Mouse (Mus musculus) neural tube, embryonic 12.5 days (tissue): ENCODE results near the gene Nol3. TPM values are rescaled to one million over a fixed set of nuclear protein-coding genes. Genes with fewer than 3 reads are reported as not detected.
"Not testable (repeated sequence)": the region's sequence is repeated elsewhere in the genome, so short reads cannot be mapped to it uniquely, and the experiment has no call there.

ENCODE experiments used
- ATAC-seq: fragments of 200-750 bp; cut with Nextera tagmentation; 2 replicates; pipeline ENCODE4 v1.8.0; 2017; ENCODE audit warnings: low read depth, mild to moderate bottlenecking, moderate TSS enrichment, moderate library complexity; ENCODE audit not compliant: low FRiP score
- H3K27ac ChIP-seq: fragments of 300-500 bp; sonication (generic); 2 replicates; pipeline ENCODE4 v1.5.1; 2016
- H3K27me3 ChIP-seq: fragments of 300-500 bp; sonication (generic); replicated peaks from 2 replicates; pipeline ENCODE4 v1.6.1; 2016; ENCODE audit warnings: mild to moderate bottlenecking
- H3K36me3 ChIP-seq: fragments of 300-500 bp; sonication (generic); 2 replicates; pipeline ENCODE4 v1.6.1; 2016; ENCODE audit warnings: mild to moderate bottlenecking
- H3K4me1 ChIP-seq: fragments of 300-500 bp; sonication (generic); 2 replicates; pipeline ENCODE4 v1.6.1; 2016
- H3K4me2 ChIP-seq: fragments of 300-500 bp; sonication (generic); replicated peaks from 2 replicates; pipeline ENCODE4 v1.6.1; 2016; ENCODE audit warnings: mild to moderate bottlenecking
- H3K4me3 ChIP-seq: fragments of 300-500 bp; sonication (generic); 2 replicates; pipeline ENCODE4 v1.5.1; 2016
- H3K9ac ChIP-seq: fragments of 300-500 bp; sonication (generic); 2 replicates; pipeline ENCODE4 v1.6.1; 2016; ENCODE audit warnings: mild to moderate bottlenecking
- H3K9me3 ChIP-seq: fragments of 300-500 bp; sonication (generic); 2 replicates; pipeline ENCODE4 v1.6.1; 2016; ENCODE audit warnings: mild to moderate bottlenecking
- WGBS: fragments of 180-500 bp; shearing (Covaris S2); methylation state at CpG from one replicate; pipeline ENCODE4 v1.1.7; 2016; 5-methylcytosine and 5-hydroxymethylcytosine counted together
- polyA plus RNA-seq: library from polyadenylated mRNA; unstranded; fragments of >200 nt; fragmentation: Nextera tagmentation; extraction: Ambion mirVana; gene quantifications from 2 replicates; pipeline ENCODE4 v1.2.1, GENCODE M21; 2016

Gene Nol3
- polyA plus RNA-seq, 1 experiment from 2014 or later = 4.3 TPM

DNA sequence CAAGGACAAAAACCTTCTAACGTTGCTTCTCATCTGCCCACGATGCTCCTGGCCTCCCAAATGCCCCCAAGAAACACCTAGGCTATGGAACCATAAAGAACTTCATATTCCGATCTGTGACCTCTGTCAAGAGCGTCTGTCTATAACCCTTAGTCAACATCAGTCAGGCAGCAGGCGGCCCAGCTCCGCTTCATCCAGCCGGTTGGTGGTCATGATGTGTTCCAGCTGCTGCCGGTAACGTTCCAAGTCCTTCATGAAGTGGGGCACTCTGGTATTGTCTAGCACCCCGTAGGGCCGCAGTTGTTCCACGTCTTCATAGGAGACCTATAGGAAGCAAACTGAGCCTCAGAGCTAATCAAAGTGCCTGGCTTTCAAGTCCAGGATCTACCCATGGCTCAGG lies 5.9 kb downstream of the Nol3 start:
- Histone ChIP-seq H3K4me2 (no peak overlapping the region), H3K36me3 (peaks cover 48% of the 10 kb centered on the region), H3K9me3 (no peaks in the 10 kb centered on the region), H3K27me3 (peaks cover 53% of the 10 kb centered on the region), H3K27ac (no peak overlapping the region), H3K4me1 (peaks cover 14% of the 10 kb centered on the region), H3K4me3 (no peak overlapping the region), H3K9ac (no peak overlapping the region)
- 88% methylated on average over 12 of the region's 12 CpGs for WGBS
- ATAC-seq = no peak

DNA sequence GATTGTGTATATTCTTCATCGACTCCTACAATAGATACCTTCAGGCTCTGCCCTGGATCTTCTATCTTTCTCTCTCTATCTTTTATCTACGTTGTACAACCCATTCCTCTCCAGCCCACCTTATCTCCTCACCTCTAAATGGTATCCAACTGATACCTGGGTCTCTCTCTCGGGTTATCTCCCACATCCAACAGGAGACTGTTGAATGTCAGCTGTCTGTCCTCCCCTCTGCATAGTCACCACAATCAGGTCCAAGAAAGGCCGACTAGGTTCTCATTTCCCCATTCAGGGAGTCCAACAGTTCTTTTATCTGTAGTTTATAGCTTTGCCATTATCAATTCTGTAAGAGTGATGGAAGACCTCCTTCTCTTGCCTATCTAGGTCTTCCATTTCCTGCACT lies 6.3 kb downstream of the Nol3 start:
- Histone ChIP-seq H3K4me2 (no peak overlapping the region), H3K36me3 (peaks cover 48% of the 10 kb centered on the region), H3K27ac (no peak overlapping the region), H3K9me3 (no peaks in the 10 kb centered on the region), H3K27me3 (peaks cover 49% of the 10 kb centered on the region), H3K4me1 (peaks cover 16% of the 10 kb centered on the region), H3K4me3 (no peak overlapping the region), H3K9ac (no peak overlapping the region)
- no peak for ATAC-seq
- WGBS = 86% methylated on average over 4 of the region's 4 CpGs

GRCm38 (mm10) chr8:105283074-105283473 lies 7.1 kb downstream of the Nol3 start:
- H3K9me3 ChIP-seq = no peaks in the 10 kb centered on the region
- peak; percentile 37; the same call in 1 of the 2 replicates for ATAC-seq
- peaks cover 48% of the 10 kb centered on the region for H3K36me3 ChIP-seq
- no peak overlapping the region for H3K4me3 ChIP-seq
- H3K9ac ChIP-seq = no peak overlapping the region
- H3K27me3 ChIP-seq = peaks cover 41% of the 10 kb centered on the region
- peaks cover 17% of the 10 kb centered on the region for H3K4me1 ChIP-seq
- no peak overlapping the region for H3K27ac ChIP-seq
- H3K4me2 ChIP-seq = no peak overlapping the region
- 21% methylated on average over 23 of the region's 23 CpGs for WGBS

- Histone ChIP-seq H3K4me2 (peak overlapping the region; percentile 80; the same call in 1 of the 2 replicates), H3K27ac (no peak overlapping the region), H3K27me3 (peaks cover 23% of the 10 kb centered on the region), H3K4me1 (peaks cover 32% of the 10 kb centered on the region), H3K9ac (no peak overlapping the region), H3K36me3 (peaks cover 41% of the 10 kb centered on the region), H3K4me3 (no peak overlapping the region), H3K9me3 (no peaks in the 10 kb centered on the region)
- no peak for ATAC-seq
- WGBS = 43% methylated on average over 12 of the region's 12 CpGs
Observed at GRCm38 (mm10) chr8:105285514-105285913, 9.6 kb downstream of the Nol3 start.

DNA sequence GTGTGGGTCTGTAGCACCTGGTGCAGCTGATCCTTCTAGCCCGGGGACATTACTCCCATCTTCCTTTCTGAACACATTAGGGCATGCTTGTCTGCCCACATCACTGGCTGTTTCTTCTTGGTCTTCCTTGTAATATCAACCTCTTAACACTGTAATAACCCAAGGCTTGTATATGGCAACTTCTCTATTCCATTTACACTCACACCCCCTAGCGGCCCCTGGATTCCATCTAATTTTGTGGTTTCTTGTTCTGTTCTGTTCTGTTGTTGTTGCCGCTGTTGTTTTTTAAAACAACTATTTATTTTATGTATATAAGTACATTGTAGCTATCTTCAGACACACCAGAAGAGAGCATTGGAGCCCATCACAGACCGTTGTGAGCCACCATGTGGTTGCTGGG lies 11.0 kb downstream of the Nol3 start:
- Histone ChIP-seq H3K4me3 (no peak overlapping the region), H3K9ac (no peak overlapping the region), H3K4me1 (peaks cover 36% of the 10 kb centered on the region), H3K27ac (no peak overlapping the region), H3K36me3 (peaks cover 32% of the 10 kb centered on the region), H3K4me2 (peak overlapping the region; percentile 80), H3K27me3 (peaks cover 19% of the 10 kb centered on the region), H3K9me3 (no peaks in the 10 kb centered on the region)
- ATAC-seq = no peak
- 89% methylated on average over 4 of the region's 4 CpGs for WGBS

DNA sequence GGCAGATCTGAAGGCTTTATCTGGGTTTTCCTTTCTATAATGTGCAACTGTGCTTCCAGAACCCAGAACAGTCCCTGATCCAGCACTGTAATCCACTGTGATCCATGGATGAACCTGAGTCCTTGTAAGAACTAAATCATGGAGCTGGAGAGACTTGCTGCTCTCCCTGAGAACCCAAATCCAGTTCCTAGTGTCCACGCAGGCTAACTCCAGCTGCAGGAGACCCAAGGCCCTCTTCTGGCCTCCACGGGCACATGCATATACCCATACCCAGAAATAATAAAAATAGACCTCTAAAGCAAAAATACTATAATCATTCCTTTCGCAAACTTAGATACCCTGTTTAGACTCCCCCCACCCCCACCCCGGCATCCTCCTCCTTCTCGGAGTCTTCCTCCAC lies 12.3 kb downstream of the Nol3 start:
- no peak overlapping the region for H3K27ac ChIP-seq
- 88% methylated on average over 5 of the region's 5 CpGs for whole genome bisulfite sequencing

DNA sequence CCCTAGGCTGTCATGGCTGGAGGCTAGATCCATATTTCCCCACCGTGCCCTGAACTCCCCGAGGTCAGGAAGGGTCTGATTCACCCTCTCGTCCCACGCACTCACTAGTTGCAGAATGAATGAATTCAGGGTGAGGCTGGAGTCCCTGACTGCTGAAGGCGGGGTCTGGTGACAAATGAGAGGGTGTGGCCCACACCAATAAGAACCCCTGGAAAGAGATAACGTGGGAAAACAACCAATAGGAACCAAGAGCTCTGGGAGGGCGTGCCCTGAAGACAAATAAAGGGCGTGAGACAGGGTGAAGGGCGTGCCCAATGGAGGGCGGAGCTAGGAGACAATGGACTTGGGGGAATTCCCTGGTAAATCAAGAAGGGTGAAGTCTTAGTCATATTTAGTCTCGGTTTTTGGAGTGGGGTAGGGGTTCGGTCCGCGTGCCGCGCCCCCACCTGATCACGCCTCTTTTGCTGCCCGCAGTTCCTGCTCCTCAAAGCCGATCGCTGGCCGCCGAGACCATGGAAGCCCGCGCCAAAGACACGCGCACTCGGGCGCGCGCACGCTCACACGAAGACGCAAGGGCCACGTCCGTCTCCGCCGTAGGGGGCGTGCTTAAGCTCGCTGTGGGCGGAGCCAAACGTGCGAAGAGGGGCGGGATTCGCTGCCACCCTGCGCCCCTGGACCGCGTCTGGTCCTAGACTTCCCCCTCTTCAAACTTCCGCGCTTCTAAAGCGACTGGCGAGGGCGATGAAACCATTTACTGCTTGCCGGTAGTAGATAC lies 13.2 kb downstream of the Nol3 start:
- peak; percentile 94 for ATAC-seq
- H3K36me3 ChIP-seq = peaks cover 15% of the 10 kb centered on the region; the same call in 1 of the 2 replicates
- peak overlapping the region; percentile 41 for H3K9ac ChIP-seq
- peaks cover 36% of the 10 kb centered on the region for H3K4me1 ChIP-seq
- peak overlapping the region; percentile 42 for H3K4me3 ChIP-seq
- H3K4me2 ChIP-seq = peak overlapping the region; percentile 80
- no peaks in the 10 kb centered on the region for H3K9me3 ChIP-seq
- WGBS = under 1% methylated on average over 53 of the region's 53 CpGs
- H3K27ac ChIP-seq = peak overlapping the region; percentile 43
- H3K27me3 ChIP-seq = peaks cover 15% of the 10 kb centered on the region

More for the DNA sequence above, 12.3 kb downstream of the Nol3 start:
- no peak for ATAC-seq
- peaks cover 36% of the 10 kb centered on the region for H3K4me1 ChIP-seq
- H3K4me3 ChIP-seq = peak overlapping the region; percentile 42
- H3K4me2 ChIP-seq = peak overlapping the region; percentile 80
- no peaks in the 10 kb centered on the region for H3K9me3 ChIP-seq
- H3K9ac ChIP-seq = peak overlapping the region; percentile 41; the same call in 1 of the 2 replicates
- peaks cover 15% of the 10 kb centered on the region for H3K27me3 ChIP-seq
- peaks cover 20% of the 10 kb centered on the region for H3K36me3 ChIP-seq

- peaks cover 36% of the 10 kb centered on the region for H3K4me1 ChIP-seq
- H3K9ac ChIP-seq = peak within 1 kb of the TSS; percentile 41
- peaks cover 9% of the 10 kb centered on the region; the same call in 1 of the 2 replicates for H3K36me3 ChIP-seq
- ATAC-seq = peak; percentile 33
- H3K27me3 ChIP-seq = peaks cover 15% of the 10 kb centered on the region
- peak within 1 kb of the TSS; percentile 43 for H3K27ac ChIP-seq
- H3K9me3 ChIP-seq = no peaks in the 10 kb centered on the region
- H3K4me3 ChIP-seq = peak within 1 kb of the TSS; percentile 42
- 2% methylated on average over 43 of the region's 43 CpGs for WGBS
- H3K4me2 ChIP-seq = peak within 1 kb of the TSS; percentile 80
Observed at GRCm38 (mm10) chr8:105289805-105290460, 14.0 kb downstream of the Nol3 start, which contains the start of gene 4931428F04Rik. 4931428F04Rik (minus strand) TSS chr8:105289864.

- H3K4me2 ChIP-seq = peak overlapping the region; percentile 80
- H3K27me3 ChIP-seq = peaks cover 18% of the 10 kb centered on the region
- WGBS = 7% methylated on average over 31 of the region's 31 CpGs
- H3K9ac ChIP-seq = peak overlapping the region; percentile 41; the same call in 1 of the 2 replicates
- peak overlapping the region; percentile 42 for H3K4me3 ChIP-seq
- peaks cover 33% of the 10 kb centered on the region for H3K4me1 ChIP-seq
- ATAC-seq = no peak
- peaks cover under 1% of the 10 kb centered on the region; the same call in 1 of the 2 replicates for H3K36me3 ChIP-seq
- H3K27ac ChIP-seq = no peak overlapping the region
- no peaks in the 10 kb centered on the region for H3K9me3 ChIP-seq
Observed at GRCm38 (mm10) chr8:105290554-105291314, 14.8 kb downstream of the Nol3 start.

- H3K27ac ChIP-seq, ATAC-seq, H3K4me2 ChIP-seq, H3K9ac ChIP-seq, H3K4me3 ChIP-seq, H3K9me3 ChIP-seq, H3K36me3 ChIP-seq: not testable (repeated sequence)
- 88% methylated on average over 8 of the region's 8 CpGs for WGBS
- H3K27me3 ChIP-seq = peaks cover 18% of the 10 kb centered on the region
- peaks cover 30% of the 10 kb centered on the region for H3K4me1 ChIP-seq
Observed at GRCm38 (mm10) chr8:105291364-105291763, 15.4 kb downstream of the Nol3 start.

DNA sequence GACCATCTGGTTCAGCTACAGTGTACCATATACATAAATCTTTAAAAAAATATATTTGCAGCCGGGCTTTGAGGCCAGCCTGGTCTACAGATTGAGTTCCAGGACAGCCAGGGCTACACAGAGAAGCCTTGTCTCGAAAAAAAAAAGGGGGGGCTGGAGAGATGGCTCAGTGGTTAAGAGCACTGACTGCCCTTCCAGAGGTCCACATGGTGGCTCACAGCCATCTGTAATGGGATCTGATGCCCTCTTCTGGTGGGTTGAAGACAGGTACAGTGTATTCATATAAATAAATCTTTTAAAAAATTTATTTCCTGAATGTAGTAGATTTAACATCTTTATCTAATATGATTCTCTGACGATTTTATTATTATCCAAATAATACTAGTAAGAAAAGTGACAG lies 15.9 kb downstream of the Nol3 start:
- ATAC-seq, H3K27ac ChIP-seq, H3K9me3 ChIP-seq, H3K36me3 ChIP-seq, H3K9ac ChIP-seq, H3K4me2 ChIP-seq, H3K4me3 ChIP-seq: not testable (repeated sequence)
- Histone ChIP-seq H3K4me1 (peaks cover 26% of the 10 kb centered on the region), H3K27me3 (peaks cover 18% of the 10 kb centered on the region)
- 69% methylated on average over 3 of the region's 3 CpGs for WGBS

GRCm38 (mm10) chr8:105292471-105292870 lies 16.5 kb downstream of the Nol3 start:
- H3K4me2 ChIP-seq = no peak overlapping the region
- ATAC-seq = no peak
- H3K27me3 ChIP-seq = peaks cover 18% of the 10 kb centered on the region
- 83% methylated on average over 7 of the region's 7 CpGs for WGBS
- H3K36me3 ChIP-seq = no peaks in the 10 kb centered on the region
- H3K9ac ChIP-seq = no peak overlapping the region
- H3K9me3 ChIP-seq = no peaks in the 10 kb centered on the region
- H3K4me1 ChIP-seq = peaks cover 24% of the 10 kb centered on the region
- no peak overlapping the region for H3K27ac ChIP-seq
- H3K4me3 ChIP-seq = no peak overlapping the region
